Mouse (Mus musculus) retina, postnatal 1 day (tissue): ENCODE measurements around the gene Olfr161.
"Not testable (repeated sequence)": the region's sequence is repeated elsewhere in the genome, so short reads cannot be mapped to it uniquely, and the experiment has no call there.

ENCODE experiments used
- DNase-seq: peaks from one replicate; pipeline ENCODE4 v3.0.0-alpha.2; 2012

The Olfr161 gene

DNA sequence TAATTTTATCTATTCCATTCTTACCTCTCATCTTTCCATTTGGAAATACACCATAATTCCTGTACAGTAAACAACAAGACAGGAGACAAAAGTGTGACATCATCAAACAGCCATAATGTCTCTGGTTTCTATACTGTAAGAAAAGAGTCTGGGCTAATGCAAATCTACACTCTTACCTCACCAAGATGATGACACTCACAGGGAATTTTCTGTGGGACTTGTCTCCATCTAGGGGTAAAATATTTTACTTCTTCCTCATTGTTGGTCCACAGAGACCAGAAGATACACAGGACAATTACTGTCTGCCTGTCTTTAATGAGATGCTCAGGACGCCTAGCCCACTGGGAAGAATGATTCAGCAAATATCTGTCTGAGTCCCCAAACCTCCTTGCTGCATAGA, at the start of gene Olfr161:
Gene Olfr161, plus strand, starts transcription at position 352 of the 400 bp plus-strand sequence.
- DNase-seq = no peak

- DNase-seq = no peak
Observed at GRCm38 (mm10) chr16:3563553-3563952, 27.3 kb upstream of the Olfr161 start.

DNA sequence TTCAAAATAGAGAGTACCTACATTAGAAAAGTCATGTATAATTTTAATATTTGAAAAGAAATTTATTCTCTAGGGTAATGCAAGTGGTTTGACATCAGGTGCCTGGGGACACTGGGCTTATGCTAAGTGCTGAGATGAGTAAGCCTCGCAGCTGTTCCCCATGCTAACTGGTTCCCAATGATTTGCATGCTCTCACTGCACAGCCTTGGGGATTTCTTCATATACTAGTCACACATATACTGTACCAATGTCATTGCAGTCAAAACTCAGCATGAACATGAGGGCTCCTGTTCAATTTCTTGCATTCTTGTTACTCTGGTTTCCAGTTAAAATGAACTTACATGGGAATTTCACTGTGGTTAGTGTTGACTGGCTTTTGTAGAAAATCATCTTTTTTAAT, 13.2 kb upstream of the Olfr161 start:
- not testable (repeated sequence) for DNase-seq

- DNase-seq = not testable (repeated sequence)
Observed at GRCm38 (mm10) chr16:3578227-3578848, 12.5 kb upstream of the Olfr161 start.

- not testable (repeated sequence) for DNase-seq
Observed at GRCm38 (mm10) chr16:3631376-3631775, 40.5 kb downstream of the Olfr161 start.

- peak; percentile 77 for DNase-seq
Observed at GRCm38 (mm10) chr16:3632572-3633361, 41.9 kb downstream of the Olfr161 start.
